Mouse (Mus musculus): ENCODE measurements at regions not wholly inside any gene's neighbourhood (a gene's known extent, or its start where the extent isn't known, plus 50 kb on each side); places are given as distances from the start of the nearest gene placed in this dataset.
A peak's percentile ranks its signal among the peaks of the same experiment; 100 is the strongest.

DNA sequence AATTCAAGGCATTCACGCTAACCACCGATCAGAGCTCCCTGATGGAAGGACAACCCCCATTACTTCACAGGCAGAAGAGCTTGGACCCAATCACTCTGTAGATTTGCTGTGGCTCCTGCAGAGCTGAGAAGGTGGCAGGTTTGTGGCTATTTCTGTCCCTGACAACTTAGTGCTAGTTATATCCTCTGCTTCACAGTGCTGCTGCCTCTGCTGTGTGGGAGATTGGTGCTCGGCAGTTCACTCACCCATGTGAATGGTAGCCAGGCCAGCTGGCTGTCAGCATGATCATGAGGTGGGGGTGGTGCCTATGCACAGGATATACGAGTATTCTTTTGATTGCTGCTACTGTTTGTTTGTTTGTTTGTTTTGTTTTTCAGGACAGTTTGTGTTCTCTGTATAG is 113.9 kb downstream of the Gm10131 start:
- no peak for DNase-seq

DNA sequence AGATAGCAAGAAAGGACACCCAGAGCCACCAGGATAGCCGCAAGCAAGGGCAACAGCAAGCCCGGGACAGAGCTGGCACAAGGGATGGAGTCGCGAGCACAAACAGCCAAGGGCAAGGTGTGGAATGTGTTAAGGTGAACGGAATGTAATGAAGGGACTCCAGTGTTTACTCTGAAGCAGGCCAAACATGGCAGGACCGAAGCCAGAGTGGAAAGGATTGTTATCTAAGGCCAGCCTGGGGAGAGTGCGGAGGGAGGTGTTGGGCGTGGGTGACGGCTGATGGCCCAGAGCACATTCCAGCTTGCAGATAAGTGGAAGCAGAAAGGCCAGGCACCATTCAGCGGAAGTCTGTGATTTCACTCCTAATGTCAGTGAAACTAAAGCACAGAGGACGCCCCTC is 118.6 kb downstream of the Gm10131 start:
- DNase-seq = peak; percentile 74

DNA sequence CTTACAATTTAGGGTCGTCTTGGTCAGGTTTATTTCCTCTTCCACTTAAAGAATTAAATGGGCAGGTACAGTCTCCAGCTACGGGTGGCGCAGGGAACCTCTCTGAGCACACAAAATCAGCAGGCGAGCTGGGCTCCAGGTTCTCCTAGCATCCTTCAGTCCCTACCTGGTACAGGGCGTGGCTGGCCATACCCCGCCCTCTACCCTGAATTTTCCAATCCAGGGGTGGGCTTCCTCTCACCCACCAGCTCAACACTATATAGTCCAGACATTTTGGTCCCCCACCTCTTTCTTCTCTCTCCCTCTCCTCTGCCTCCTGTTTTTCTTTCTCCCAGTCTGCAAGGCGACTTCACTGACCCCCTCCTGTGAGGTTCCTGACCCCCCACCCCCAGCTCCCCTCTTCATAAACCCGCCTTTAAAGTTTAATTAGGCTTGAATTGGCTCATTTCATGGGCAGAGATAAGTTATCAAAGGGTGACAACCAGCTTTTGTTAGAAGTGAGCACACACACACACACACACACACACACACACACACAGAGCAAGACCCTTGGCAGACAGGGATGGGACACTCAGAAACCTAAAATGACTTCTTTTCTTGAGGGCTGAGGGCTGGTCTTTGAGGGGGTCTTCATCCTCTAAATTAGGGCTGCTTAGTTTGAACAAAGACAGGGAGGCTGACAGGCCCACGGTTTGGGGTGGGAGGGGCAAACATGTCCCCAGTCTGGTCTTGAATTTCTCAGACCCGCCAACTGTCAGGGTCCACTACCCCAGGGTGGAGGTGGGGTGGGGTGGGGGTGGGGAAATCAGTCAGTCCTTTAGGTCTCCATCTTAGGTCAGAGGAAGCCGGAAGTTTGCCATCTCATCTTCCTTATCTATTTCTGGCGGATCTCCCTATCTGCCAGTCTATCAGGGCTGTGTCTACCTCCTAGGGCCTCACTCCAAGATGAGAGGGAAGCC is 119.3 kb downstream of the Gm10131 start:
- DNase-seq = no peak

DNA sequence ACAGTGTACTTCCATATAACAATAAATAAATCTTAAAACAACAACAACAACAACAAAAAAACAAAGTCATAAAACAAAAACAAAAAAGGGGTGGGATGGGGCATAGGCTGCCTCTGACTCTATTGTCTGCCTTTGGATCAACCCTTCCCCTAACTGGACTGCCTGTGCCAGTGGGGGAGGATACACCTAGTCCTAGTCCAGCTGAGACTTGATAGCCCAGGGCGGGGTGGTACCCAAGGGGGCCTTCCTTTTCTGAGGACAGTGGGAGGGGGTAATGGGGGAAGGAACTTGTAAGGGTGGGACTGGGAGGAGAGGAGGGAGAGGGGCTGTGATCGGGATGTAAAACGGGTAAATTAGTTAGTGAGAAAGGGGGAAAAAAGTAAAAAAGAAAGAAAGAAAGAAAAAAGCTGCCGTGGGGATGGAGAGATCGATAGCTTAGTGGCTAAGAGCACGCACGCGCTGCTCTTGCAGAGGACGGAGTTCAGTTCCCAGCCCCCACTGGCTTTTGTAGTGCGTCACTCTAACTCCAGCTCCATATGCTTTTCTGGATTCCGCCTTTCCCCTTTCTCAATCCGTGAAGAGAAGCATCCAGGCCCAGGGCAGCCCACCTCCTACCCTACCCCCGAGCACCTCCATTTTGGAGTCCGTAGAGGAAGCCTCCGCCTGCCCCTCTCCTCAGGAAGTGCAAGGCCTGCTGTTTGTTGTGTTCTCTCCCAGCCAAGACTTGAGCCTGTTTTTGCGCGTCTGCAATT is 120.2 kb downstream of the Gm10131 start:
- no peak for DNase-seq

DNA sequence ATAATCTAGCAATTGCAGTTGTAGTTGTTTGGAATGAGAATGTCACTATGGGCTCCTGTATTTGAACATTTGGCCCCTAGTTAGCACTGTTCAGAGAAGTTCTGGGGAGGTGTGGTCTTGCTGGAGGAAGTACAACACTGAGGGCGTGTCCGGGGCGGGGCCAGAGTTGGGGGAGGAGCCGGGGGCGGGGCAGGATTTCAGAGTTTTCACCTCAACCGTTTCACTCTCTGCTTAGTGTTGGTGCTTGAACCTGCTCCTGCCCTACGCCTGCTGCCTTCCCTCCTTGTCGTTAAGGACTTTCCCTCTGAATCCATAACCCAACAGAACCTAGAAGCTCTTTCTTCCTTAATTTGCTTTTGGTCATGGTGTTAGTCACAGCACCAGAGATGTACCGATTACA is 121.5 kb downstream of the Gm10131 start:
- DNase-seq = no peak

DNA sequence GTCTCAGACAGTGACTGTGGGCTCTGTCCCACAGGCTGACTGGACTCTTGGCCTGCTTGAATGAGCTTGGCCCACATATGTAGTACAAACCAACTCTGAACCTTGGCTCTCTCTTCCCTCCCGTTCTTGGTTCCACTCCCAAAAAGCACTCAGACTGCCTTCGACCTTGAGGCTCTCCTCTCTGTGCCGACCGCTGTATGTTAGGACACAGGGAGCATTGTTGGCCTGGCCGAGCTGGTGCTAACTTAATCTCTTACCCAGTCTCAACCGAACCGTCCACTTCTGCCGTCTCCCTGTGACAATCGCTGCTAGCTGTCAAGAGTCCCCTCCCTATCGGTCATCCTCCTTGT is 123.8 kb downstream of the Gm10131 start:
- no peak for DNase-seq

DNA sequence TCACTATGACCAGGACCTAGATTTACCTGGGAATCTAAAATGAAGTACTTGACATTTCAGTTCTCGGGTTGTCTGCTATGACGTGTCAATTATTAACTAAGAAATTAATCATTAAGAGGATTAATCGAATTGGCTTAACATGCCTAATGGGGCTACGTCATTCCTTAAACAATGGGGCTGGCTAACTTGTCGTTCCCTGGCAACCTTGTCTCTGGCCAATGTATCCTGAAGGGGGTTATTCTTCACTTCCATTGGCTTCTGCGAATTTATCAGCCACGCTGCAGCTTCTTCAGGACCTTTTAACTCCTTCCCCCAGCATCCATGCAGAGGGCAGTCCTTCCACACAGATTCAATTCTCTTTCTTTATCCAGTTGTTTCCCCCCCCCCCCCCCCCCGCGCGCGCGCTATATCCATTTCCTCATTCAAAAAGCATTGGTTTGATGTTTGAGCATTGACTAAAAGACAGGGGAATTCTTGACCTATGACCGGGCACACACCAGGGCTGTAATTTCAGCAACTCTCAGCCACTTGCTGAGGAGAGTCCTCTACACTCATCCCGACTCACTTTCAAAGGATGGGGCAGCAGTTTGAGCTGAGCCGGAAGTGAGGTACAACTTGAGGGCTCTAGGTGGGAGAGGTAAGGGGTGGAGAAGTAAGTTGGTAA is 124.3 kb downstream of the Gm10131 start:
- DNase-seq = no peak

DNA sequence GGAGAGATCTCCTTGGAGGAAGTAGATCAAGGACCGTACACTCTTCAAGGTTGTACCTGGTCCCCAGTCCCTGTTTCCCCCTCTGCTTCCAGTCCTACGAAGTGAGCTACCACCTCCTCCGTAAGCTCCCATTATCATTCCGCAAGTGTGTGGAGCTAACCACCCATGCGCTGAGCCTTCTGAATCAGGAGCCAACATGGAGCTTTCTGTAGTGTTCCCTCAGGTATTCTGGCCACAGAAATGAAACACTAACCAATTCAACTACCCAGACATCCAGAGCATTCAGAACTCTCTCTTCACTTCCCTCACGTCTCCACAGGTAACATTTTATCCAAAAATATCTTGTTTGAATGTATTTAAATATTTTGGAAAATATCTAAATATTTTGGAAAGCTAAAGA is 124.9 kb downstream of the Gm10131 start:
- no peak for DNase-seq

DNA sequence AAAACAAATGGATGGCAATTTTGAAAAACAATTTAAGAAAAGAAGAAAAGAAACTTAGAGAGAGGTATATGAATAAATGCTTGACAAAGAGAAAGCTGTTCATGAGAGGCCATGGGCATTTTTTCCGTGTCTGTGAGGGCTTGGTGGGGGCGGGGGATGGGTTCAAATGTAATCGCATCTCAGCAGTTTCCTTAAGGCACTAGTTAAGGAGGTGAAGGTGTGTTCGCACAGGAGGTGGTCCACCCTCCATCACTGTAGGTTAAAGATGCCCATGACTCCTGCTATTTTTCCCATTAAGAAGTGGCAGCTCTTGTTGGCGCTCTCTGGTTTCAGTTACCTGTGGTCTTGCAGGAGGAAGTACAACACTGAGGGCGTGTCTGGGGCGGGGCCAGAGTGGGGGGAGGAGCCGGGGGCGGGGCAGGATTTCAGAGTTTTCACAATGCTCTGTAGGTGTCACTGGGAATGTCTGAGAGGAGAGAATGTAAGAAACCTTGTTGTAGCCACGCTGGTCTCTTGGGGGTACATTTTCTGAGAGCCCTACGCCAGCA is 126.0 kb downstream of the Gm10131 start:
- no peak for DNase-seq

DNA sequence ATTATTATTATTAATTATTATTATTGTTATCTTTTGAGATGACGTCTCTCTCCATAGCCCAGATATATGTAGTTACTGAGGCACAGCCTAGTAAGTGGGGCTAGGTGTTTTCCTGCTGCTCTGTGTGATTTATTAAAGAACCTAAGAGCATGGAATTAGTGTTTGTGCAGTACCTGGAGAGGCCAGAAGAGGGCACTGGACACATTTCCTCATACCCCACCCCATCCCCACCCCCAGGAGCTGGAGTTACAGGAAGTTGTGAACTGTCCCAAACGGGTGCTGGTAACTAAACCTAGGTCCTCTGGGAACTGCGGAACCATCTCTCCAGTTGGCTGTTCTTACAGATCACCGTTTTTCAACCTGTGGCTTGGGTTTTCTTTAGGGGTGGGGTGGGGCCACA is 129.9 kb downstream of the Gm10131 start:
- DNase-seq = peak; percentile 29

DNA sequence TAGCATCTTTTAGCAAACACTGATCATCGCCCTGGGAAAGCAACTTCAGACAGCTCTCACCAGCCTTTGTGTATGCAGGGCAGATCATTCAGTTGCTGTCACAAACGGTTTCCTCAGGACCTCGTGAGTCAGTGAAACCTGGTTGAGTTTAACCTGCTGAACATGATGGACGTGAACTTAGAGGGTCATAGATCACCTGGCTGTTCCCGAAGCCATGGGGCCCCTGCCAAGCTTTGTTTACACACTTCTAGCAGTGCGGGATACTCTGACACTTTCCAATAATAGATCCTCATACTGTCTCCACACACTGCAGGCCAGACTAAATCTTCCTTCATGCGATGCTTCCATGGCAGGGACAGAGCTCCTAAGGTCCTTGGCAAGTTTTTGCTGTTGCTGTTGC is 130.5 kb downstream of the Gm10131 start:
- DNase-seq = no peak

Data from lung, postnatal 14 days (tissue).